Mouse (Mus musculus): ENCODE measurements around the gene Fuom. TPM values are rescaled to one million over a fixed set of nuclear protein-coding genes. Genes with fewer than 3 reads are reported as not detected.
"Not testable (repeated sequence)": the region's sequence is repeated elsewhere in the genome, so short reads cannot be mapped to it uniquely, and the experiment has no call there.

Gene Fuom
- polyA plus RNA-seq, 1 experiment, result 9.5 TPM

DNA sequence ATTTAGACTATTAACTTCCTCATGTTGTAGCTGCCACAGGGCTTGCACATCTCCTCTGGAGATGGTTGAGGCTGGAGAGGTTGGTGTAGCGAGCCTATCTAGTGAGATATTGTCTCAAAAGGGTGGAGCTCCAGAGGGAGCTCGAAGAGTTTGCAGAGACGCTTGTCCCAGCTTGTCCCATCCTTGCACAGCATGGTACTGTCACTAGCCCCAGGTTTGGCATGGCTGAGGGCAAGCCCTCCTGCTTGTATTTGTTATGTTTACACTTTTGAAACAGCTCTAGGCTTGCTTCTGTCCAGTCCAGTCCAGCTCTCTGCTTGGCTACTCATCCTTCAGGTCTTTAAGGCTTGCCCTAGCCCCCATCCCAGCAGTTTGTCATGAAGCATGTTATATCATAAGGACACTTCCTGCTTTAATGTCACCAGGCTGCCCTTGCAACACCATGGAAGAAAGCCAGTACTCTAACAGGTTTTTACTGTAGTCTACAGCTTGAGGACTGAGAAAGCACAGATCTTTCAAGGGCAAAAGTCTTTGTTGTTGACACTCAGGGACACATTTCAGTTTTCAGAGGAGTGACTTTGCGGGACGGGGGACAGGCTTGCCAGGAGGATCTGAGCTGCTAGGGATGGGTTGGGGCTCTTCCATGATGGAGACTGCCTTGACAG, 33.0 kb upstream of the Fuom start:
- Histone ChIP-seq H3K36me3 (ENCODE audit: control insufficient read depth, insufficient read depth) (no peaks in the 10 kb centered on the region), H3K4me3 (no peak overlapping the region), H3K27me3 (ENCODE audit: control insufficient read depth, insufficient read depth, insufficient read length) (no peaks in the 10 kb centered on the region), H3K4me2 (ENCODE audit: low read depth) (no peak overlapping the region), H3ac (ENCODE audit: control insufficient read depth, insufficient read length) (no peak overlapping the region), H3K79me2 (ENCODE audit: control insufficient read depth, insufficient read depth) (no peaks in the 10 kb centered on the region)
- TF ChIP-seq TCF12 (IDR thresholded peaks at IDR 0.05; ENCODE audit: insufficient read depth, poor library complexity, severe bottlenecking), result no peak

DNA sequence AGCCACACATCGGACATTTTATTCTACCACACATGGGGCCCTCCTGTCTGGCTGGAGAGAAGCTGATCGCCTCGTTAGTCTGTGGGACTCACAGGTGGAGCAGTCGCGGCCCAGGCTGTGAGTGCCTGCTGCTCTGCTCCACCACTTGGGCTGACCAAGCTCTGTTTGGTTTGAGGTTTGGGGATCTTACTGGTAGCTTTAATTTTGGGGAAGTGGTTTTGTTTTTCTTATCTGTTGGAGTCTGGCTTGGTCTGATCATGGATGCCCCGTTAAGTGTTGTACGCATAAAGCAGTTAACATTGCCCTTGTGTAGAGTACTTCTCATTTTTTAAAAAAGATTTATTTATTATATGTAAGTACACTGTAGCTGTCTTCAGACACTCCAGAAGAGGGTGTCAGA, 31.8 kb upstream of the Fuom start:
- H3K36me3 ChIP-seq (ENCODE audit: control insufficient read depth, insufficient read depth); H3ac ChIP-seq (ENCODE audit: control insufficient read depth, insufficient read length); H3K27me3 ChIP-seq (ENCODE audit: control insufficient read depth, insufficient read depth, insufficient read length); H3K4me3 ChIP-seq; H3K79me2 ChIP-seq (ENCODE audit: control insufficient read depth, insufficient read depth); H3K4me2 ChIP-seq (ENCODE audit: low read depth): not testable (repeated sequence)

DNA sequence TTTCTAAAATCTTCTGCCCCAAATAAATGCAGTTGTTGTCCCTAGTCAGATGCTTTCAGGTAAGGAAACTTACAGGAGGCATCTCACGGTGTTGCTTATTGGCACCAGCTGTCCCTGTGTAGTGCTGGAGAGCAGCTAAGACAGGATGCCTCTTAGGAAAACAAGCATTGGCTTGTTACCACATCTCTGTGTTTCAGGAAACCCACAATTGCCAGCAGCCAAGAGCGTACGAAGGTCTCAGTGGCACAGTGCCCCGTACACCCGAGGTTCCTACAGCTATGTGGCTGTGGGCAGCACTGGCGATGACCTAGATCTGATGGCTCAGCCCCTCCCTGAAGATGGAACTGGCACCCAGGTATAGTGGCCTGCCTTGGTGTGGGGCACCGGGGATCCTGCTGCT, 29.9 kb upstream of the Fuom start:
- not testable (repeated sequence) for H3K36me3 ChIP-seq (ENCODE audit: control insufficient read depth, insufficient read depth); H3K27me3 ChIP-seq (ENCODE audit: control insufficient read depth, insufficient read depth, insufficient read length); H3K4me2 ChIP-seq (ENCODE audit: low read depth); H3K79me2 ChIP-seq (ENCODE audit: control insufficient read depth, insufficient read depth); H3ac ChIP-seq (ENCODE audit: control insufficient read depth, insufficient read length); H3K4me3 ChIP-seq

DNA sequence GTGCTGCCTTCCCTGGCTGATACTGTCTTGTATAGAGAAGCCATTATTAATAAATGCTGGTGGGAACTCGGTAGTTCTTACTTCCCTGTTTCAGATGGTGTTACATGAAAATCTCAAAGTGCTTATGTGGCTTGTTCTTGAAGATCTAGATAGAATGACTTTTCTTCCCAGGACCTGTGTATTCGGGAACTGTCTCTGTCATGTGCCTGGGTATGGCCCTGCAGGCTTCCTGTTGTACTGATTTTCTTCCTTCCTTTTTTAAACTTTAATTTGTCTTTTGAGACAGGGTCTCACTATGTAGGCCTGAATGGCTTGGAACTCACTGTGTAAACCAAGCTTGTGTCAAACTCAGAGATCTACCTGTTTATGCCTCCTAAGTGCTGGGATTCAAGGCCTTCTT, 25.7 kb upstream of the Fuom start:
- no peak overlapping the region for H3ac ChIP-seq (ENCODE audit: control insufficient read depth, insufficient read length)
- no peaks in the 10 kb centered on the region for H3K79me2 ChIP-seq (ENCODE audit: control insufficient read depth, insufficient read depth)
- H3K27me3 ChIP-seq (ENCODE audit: control insufficient read depth, insufficient read depth, insufficient read length), result no peaks in the 10 kb centered on the region
- no peaks in the 10 kb centered on the region for H3K36me3 ChIP-seq (ENCODE audit: control insufficient read depth, insufficient read depth)
- no peak for TF ChIP-seq TCF12 (IDR thresholded peaks at IDR 0.05; ENCODE audit: insufficient read depth, poor library complexity, severe bottlenecking)
- TF ChIP-seq POLR2AphosphoS2 (IDR thresholded peaks at IDR 0.05; ENCODE audit: insufficient read length, low read depth), result no peak
- no peak for TF ChIP-seq POLR2A (IDR thresholded peaks at IDR 0.05; ENCODE audit: insufficient read length, low read depth)
- TF ChIP-seq CEBPB (IDR thresholded peaks at IDR 0.05; ENCODE audit: insufficient read depth, poor library complexity, severe bottlenecking), result no peak
- TF ChIP-seq USF1 (IDR thresholded peaks at IDR 0.05; ENCODE audit: low read depth), result no peak
- no peak for TF ChIP-seq MAX (IDR thresholded peaks at IDR 0.05; ENCODE audit: low read depth)
- TF ChIP-seq MYOD1 (IDR thresholded peaks at IDR 0.05; ENCODE audit: control insufficient read depth in 1 of 3, insufficient read length in 2 of 3, low read depth in 2 of 3), result no peak
- TF ChIP-seq MYOG (IDR thresholded peaks at IDR 0.05; ENCODE audit: control insufficient read depth in 1 of 3, insufficient read depth in 1 of 3, insufficient read length in 2 of 3, low read depth in 2 of 3), result no peak
- TF ChIP-seq SRF (IDR thresholded peaks at IDR 0.05; ENCODE audit: control insufficient read depth, insufficient read length, low read depth), result no peak
- TF ChIP-seq E2F4 (IDR thresholded peaks at IDR 0.05; ENCODE audit: insufficient read depth), result no peak
- TF ChIP-seq TCF3 (IDR thresholded peaks at IDR 0.05; ENCODE audit: insufficient read length, low read depth), result no peak
- no peak for TF ChIP-seq REST (IDR thresholded peaks at IDR 0.05; ENCODE audit: insufficient read depth, insufficient read length)
- H3K4me3 ChIP-seq, result no peak overlapping the region
- H3K4me2 ChIP-seq (ENCODE audit: low read depth), result no peak overlapping the region

DNA sequence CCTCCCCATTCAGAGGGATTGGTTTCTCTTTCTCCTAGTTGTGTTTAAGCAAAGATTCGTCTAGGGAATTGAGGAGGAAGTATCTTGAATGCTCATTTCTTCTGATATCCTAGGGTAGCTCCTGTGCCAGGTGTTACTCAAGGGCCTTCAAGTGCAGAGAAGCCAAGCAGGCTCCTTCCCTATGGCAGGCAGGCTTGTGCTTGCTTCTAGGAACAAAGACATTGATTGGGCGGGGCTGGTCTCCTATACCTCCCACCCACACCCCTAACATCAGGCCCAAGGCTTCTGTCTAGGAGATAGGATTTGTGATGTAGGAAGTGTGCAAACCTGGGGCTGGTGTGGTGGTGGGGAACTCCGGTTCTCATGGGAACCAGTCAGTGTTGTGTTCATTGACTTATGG, 24.7 kb upstream of the Fuom start:
- no peak for TF ChIP-seq E2F4 (IDR thresholded peaks at IDR 0.05; ENCODE audit: insufficient read depth)
- Histone ChIP-seq H3K4me2 (ENCODE audit: low read depth) (no peak overlapping the region), H3K36me3 (ENCODE audit: control insufficient read depth, insufficient read depth) (no peaks in the 10 kb centered on the region), H3ac (ENCODE audit: control insufficient read depth, insufficient read length) (no peak overlapping the region), H3K4me3 (no peak overlapping the region), H3K79me2 (ENCODE audit: control insufficient read depth, insufficient read depth) (no peaks in the 10 kb centered on the region), H3K27me3 (ENCODE audit: control insufficient read depth, insufficient read depth, insufficient read length) (no peaks in the 10 kb centered on the region)

DNA sequence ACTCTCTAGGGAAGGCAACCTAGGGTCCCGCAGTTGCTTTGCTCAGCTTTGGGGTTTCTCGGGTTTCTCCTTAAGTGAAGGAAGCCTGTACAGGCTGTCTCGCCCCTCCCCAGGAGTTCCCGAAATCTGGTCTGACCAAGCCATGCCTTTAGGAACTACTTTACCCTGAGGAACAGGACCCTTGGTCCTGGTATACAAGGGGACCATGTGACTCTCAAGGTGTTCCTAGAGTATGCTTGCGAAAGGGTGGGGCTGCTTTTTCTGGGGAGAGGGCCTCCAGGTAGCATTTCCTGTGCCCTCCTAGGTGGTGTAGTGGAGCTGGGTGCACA, 23.7 kb upstream of the Fuom start:
- H3K36me3 ChIP-seq (ENCODE audit: control insufficient read depth, insufficient read depth), result no peaks in the 10 kb centered on the region
- no peaks in the 10 kb centered on the region for H3K27me3 ChIP-seq (ENCODE audit: control insufficient read depth, insufficient read depth, insufficient read length)
- TF ChIP-seq MAX (IDR thresholded peaks at IDR 0.05; ENCODE audit: low read depth) (no peak), MYOG (IDR thresholded peaks at IDR 0.05; ENCODE audit: control insufficient read depth in 1 of 3, insufficient read depth in 1 of 3, insufficient read length in 2 of 3, low read depth in 2 of 3) (no peak), TCF3 (IDR thresholded peaks at IDR 0.05; ENCODE audit: insufficient read length, low read depth) (no peak), USF1 (IDR thresholded peaks at IDR 0.05; ENCODE audit: low read depth) (no peak), REST (IDR thresholded peaks at IDR 0.05; ENCODE audit: insufficient read depth, insufficient read length) (no peak), CEBPB (IDR thresholded peaks at IDR 0.05; ENCODE audit: insufficient read depth, poor library complexity, severe bottlenecking) (no peak), E2F4 (IDR thresholded peaks at IDR 0.05; ENCODE audit: insufficient read depth) (no peak), POLR2A (IDR thresholded peaks at IDR 0.05; ENCODE audit: insufficient read length, low read depth) (no peak), MYOD1 (IDR thresholded peaks at IDR 0.05; ENCODE audit: control insufficient read depth in 1 of 3, insufficient read length in 2 of 3, low read depth in 2 of 3) (no peak), POLR2AphosphoS2 (IDR thresholded peaks at IDR 0.05; ENCODE audit: insufficient read length, low read depth) (no peak)
- H3K79me2 ChIP-seq (ENCODE audit: control insufficient read depth, insufficient read depth), result no peaks in the 10 kb centered on the region
- H3K4me3 ChIP-seq, result peak overlapping the region; percentile 34
- no peak overlapping the region for H3ac ChIP-seq (ENCODE audit: control insufficient read depth, insufficient read length)
- peak overlapping the region; percentile 91 for H3K4me2 ChIP-seq (ENCODE audit: low read depth)
